Mouse (Mus musculus) hindbrain, embryonic 15.5 days (tissue): ENCODE measurements around the gene Gm4141. TPM values are rescaled to one million over a fixed set of nuclear protein-coding genes. Genes with fewer than 3 reads are reported as not detected.
"Not testable (repeated sequence)": the region's sequence is repeated elsewhere in the genome, so short reads cannot be mapped to it uniquely, and the experiment has no call there.

Experiments
- ATAC-seq: fragments of 200-750 bp; cut with Nextera tagmentation; 2 replicates; pipeline ENCODE4 v1.8.0; 2017; ENCODE audit warnings: low read depth, moderate number of reproducible peaks, moderate TSS enrichment; ENCODE audit not compliant: low FRiP score
- H3K27ac ChIP-seq: fragments of 300-500 bp; sonication (generic); replicated peaks from 2 replicates; pipeline ENCODE4 v1.5.1; 2015; ENCODE audit warnings: mild to moderate bottlenecking, inconsistent platforms
- H3K27me3 ChIP-seq: fragments of 300-500 bp; sonication (generic); 2 replicates; pipeline ENCODE4 v1.6.1; 2015; ENCODE audit warnings: control low read depth, inconsistent platforms
- H3K36me3 ChIP-seq: fragments of 300-500 bp; sonication (generic); 2 replicates; pipeline ENCODE4 v1.6.1; 2015; ENCODE audit warnings: control low read depth, inconsistent platforms
- H3K4me1 ChIP-seq: fragments of 300-500 bp; sonication (generic); replicated peaks from 2 replicates; pipeline ENCODE4 v1.6.1; 2015; ENCODE audit warnings: control low read depth, inconsistent platforms
- H3K4me2 ChIP-seq: fragments of 300-500 bp; sonication (generic); 2 replicates; pipeline ENCODE4 v1.6.1; 2015; ENCODE audit warnings: moderate library complexity, mild to moderate bottlenecking, inconsistent platforms
- H3K4me3 ChIP-seq: fragments of 300-500 bp; sonication (generic); 2 replicates; pipeline ENCODE4 v1.5.1; 2015; ENCODE audit warnings: mild to moderate bottlenecking, inconsistent platforms
- H3K9ac ChIP-seq: fragments of 300-500 bp; sonication (generic); 2 replicates; pipeline ENCODE4 v1.6.1; 2015; ENCODE audit warnings: inconsistent platforms
- H3K9me3 ChIP-seq: fragments of 300-500 bp; sonication (generic); 2 replicates; pipeline ENCODE4 v1.6.1; 2016; ENCODE audit warnings: control low read depth, inconsistent platforms
- WGBS: fragments of 180-500 bp; shearing (Covaris S2); methylation state at CpG from one replicate; pipeline ENCODE4 v1.1.7; 2015; 5-methylcytosine and 5-hydroxymethylcytosine counted together
- polyA plus RNA-seq: library from polyadenylated mRNA; unstranded; fragments of >200 nt; fragmentation: Nextera tagmentation; extraction: Ambion mirVana; gene quantifications from 2 replicates; pipeline ENCODE4 v1.2.1, GENCODE M21; 2015

Gene Gm4141
- not detected in 2 replicates for polyA plus RNA-seq

DNA sequence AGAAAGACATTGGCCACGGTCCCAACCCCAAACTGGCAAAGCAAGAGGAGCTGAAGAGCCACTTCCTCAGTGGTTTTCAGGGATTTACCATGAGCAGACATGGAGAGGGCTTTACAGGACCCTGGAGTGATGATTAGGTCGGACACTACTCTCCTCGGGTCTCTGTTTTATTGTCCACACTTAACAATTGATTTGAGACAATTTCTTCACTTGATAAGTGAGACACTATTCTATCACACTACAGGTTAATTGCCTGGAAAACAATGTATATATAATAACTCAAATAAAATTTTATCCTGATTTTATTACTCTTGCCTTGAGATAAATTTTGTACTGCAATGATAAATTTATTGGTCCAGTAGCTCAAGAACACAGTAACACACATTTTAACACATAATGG is at the start of gene Gm4141:
Gm4141 (minus strand) TSS at position 101 of the 400 bp plus-strand sequence.
- not testable (repeated sequence) for H3K4me1 ChIP-seq, H3K4me2 ChIP-seq, H3K4me3 ChIP-seq, H3K9me3 ChIP-seq, H3K36me3 ChIP-seq, ATAC-seq, H3K27me3 ChIP-seq, H3K9ac ChIP-seq, H3K27ac ChIP-seq
- no CpG with 5 or more reads among the region's 3 CpGs for whole genome bisulfite sequencing

DNA sequence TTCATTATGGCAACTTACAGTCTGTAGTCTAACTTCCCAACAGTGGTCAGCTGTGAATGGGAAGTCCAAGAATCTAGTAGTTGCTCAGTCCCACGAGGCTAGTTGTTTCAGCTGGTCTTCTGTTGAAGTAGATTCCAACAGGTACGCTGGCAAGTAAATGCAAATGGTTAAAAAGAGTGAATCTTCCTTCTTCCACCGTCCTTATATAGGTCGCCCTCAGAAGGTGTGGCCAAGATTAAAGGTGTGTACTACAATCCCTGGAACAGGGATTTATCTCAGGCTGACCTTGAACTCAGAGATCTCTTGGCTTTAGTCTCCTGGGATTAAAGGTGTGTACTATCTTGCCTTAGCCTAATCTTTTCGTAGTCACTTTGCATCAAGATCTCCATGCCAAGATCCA is 22.9 kb upstream of the Gm4141 start, which contains the start of gene Gm4513:
Gm4513 (minus strand) TSS at position 101 of the 400 bp plus-strand sequence.
- ATAC-seq, H3K27ac ChIP-seq, H3K27me3 ChIP-seq, H3K4me3 ChIP-seq, H3K9ac ChIP-seq, H3K4me2 ChIP-seq, H3K9me3 ChIP-seq, H3K4me1 ChIP-seq, H3K36me3 ChIP-seq: not testable (repeated sequence)
- WGBS: 79% methylated on average over 3 of the region's 5 CpGs

DNA sequence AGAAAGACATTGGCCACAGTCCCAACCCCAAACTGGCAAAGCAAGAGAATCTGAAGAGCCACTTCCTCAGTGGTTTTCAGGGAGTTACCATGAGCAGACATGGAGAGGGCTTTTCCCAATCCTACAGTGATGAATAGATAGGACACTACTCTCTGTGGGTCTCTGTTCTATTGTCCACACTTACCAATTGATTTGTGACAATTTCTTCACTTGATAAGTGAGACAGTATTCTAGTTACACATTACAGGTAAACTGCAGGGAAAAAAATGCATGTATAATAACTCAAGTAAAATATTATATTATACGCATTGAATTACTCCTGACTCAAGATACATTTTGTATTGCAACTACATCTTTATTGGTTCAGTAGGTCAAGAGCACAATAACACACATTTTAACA is 30.4 kb downstream of the Gm4141 start, which contains the start of gene Gm5726:
Gm5726 (minus strand) TSS at position 101 of the 400 bp plus-strand sequence.
- not testable (repeated sequence) for H3K36me3 ChIP-seq, H3K4me1 ChIP-seq
- no CpG with 5 or more reads among the region's 1 CpGs for WGBS

DNA sequence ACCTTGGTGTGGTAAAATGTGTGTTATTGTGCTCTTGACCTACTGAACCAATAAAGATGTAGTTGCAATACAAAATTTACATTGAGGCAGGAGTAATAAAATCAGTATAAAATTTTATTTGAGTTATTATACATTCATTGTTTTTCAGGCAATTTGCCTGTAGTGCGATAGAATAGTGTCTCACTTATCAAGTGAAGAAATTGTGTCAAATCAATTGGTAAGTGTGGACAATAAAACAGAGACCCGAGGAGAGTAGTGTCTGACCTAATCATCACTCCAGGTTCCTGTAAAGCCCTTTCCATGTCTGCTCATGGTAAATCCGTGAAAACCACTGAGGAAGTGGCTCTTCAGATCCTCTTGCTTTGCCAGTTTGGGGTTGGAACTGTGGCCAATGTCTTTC is 42.5 kb downstream of the Gm4141 start, which contains the start of gene Vmn1r104:
Vmn1r104 (plus strand) TSS at position 301 of the 400 bp plus-strand sequence.
- WGBS: no CpG with 5 or more reads among the region's 3 CpGs

More for the DNA sequence above, 30.4 kb downstream of the Gm4141 start, which contains the start of gene Gm5726:
- H3K4me2 ChIP-seq, H3K27me3 ChIP-seq, H3K9ac ChIP-seq, H3K4me3 ChIP-seq, ATAC-seq, H3K9me3 ChIP-seq, H3K27ac ChIP-seq: not testable (repeated sequence)

More for the DNA sequence above, 42.5 kb downstream of the Gm4141 start, which contains the start of gene Vmn1r104:
- not testable (repeated sequence) for H3K4me1 ChIP-seq, H3K9ac ChIP-seq, H3K36me3 ChIP-seq, H3K9me3 ChIP-seq, H3K27ac ChIP-seq, H3K4me3 ChIP-seq, ATAC-seq, H3K27me3 ChIP-seq, H3K4me2 ChIP-seq

Other genes with a start within 250 kb of the Gm4141 start
- not detected in 2 replicates for gene Gm4133, start 242.2 kb downstream of the Gm4141 start, polyA plus RNA-seq
- not detected in 2 replicates for gene Gm5728, start 200.8 kb downstream of the Gm4141 start, polyA plus RNA-seq
- not detected in 2 replicates for gene Vmn1r100, start 158.3 kb downstream of the Gm4141 start, polyA plus RNA-seq
- not detected in 2 replicates for gene Vmn1r101, start 133.6 kb downstream of the Gm4141 start, polyA plus RNA-seq
- not detected in 2 replicates for gene Gm10670, start 101.3 kb downstream of the Gm4141 start, polyA plus RNA-seq
- gene Vmn1r103, start 65.7 kb downstream of the Gm4141 start, polyA plus RNA-seq: not detected in 2 replicates
- not detected in 2 replicates for gene Vmn1r104, start 42.4 kb downstream of the Gm4141 start, polyA plus RNA-seq
- gene Gm5726, start 30.5 kb downstream of the Gm4141 start, polyA plus RNA-seq: not detected in 2 replicates
- not detected in 2 replicates for gene Gm4513, start 22.8 kb upstream of the Gm4141 start, polyA plus RNA-seq
- not detected in 2 replicates for gene Vmn1r107, start 92.7 kb upstream of the Gm4141 start, polyA plus RNA-seq
- gene Vmn1r111, start 127.0 kb upstream of the Gm4141 start, polyA plus RNA-seq: not detected in 2 replicates
- not detected in 2 replicates for gene Gm10668, start 154.4 kb upstream of the Gm4141 start, polyA plus RNA-seq
- gene Vmn1r112, start 194.9 kb upstream of the Gm4141 start, polyA plus RNA-seq: not detected in 2 replicates
- gene Vmn1r113, start 211.0 kb upstream of the Gm4141 start, polyA plus RNA-seq: not detected in 2 replicates
- gene Vmn1r114, start 235.9 kb upstream of the Gm4141 start, polyA plus RNA-seq: not detected in 2 replicates